Mouse (Mus musculus): ENCODE measurements around the gene Ncor2.
"Not testable (repeated sequence)": the region's sequence is repeated elsewhere in the genome, so short reads cannot be mapped to it uniquely, and the experiment has no call there.

Gene Ncor2

GRCm38 (mm10) chr5:125179007-125179734 is at the start of gene Ncor2:
Gene Ncor2 (minus strand): TSS chr5:125179219.
- peak; percentile 75 to 82 for DNase-seq (ENCODE audit: low spot score in 2 of 2)

- no peak for DNase-seq (ENCODE audit: low spot score in 2 of 2)
These were observed 48.7 kb upstream of the Ncor2 start for GRCm38 (mm10) chr5:125227699-125228098.

GRCm38 (mm10) chr5:125226229-125226634 is 47.2 kb upstream of the Ncor2 start:
- peak; percentile 83 to 86 for DNase-seq (ENCODE audit: low spot score in 2 of 2)

- no peak for DNase-seq (ENCODE audit: low spot score in 2 of 2)
These were observed 45.9 kb upstream of the Ncor2 start for GRCm38 (mm10) chr5:125224925-125225324.

GRCm38 (mm10) chr5:125223961-125224360 is 44.9 kb upstream of the Ncor2 start:
- no peak for DNase-seq (ENCODE audit: low spot score in 2 of 2)

GRCm38 (mm10) chr5:125222706-125223105 is 43.7 kb upstream of the Ncor2 start:
- DNase-seq (ENCODE audit: low spot score in 2 of 2): peak in 1 of 2 experiments; percentile 70

- peak in 1 of 2 experiments; percentile 72 for DNase-seq (ENCODE audit: low spot score in 2 of 2)
These were observed 42.8 kb upstream of the Ncor2 start for GRCm38 (mm10) chr5:125221868-125222267.

- no peak for DNase-seq (ENCODE audit: low spot score in 2 of 2)
These were observed 38.6 kb upstream of the Ncor2 start for GRCm38 (mm10) chr5:125217426-125218170.

GRCm38 (mm10) chr5:125215930-125216459 is 37.0 kb upstream of the Ncor2 start:
- peak; percentile 93 to 95 for DNase-seq (ENCODE audit: low spot score in 2 of 2)

- DNase-seq (ENCODE audit: low spot score in 2 of 2): no peak
These were observed 36.4 kb upstream of the Ncor2 start for GRCm38 (mm10) chr5:125215346-125215929.

GRCm38 (mm10) chr5:125214064-125214463 is 35.0 kb upstream of the Ncor2 start:
- no peak for DNase-seq (ENCODE audit: low spot score in 2 of 2)

- not testable (repeated sequence) for DNase-seq (ENCODE audit: low spot score in 2 of 2)
These were observed 25.9 kb upstream of the Ncor2 start for GRCm38 (mm10) chr5:125204910-125205309.

GRCm38 (mm10) chr5:125204199-125204815 is 25.3 kb upstream of the Ncor2 start:
- DNase-seq (ENCODE audit: low spot score in 2 of 2): no peak

- peak; percentile 43 to 50 for DNase-seq (ENCODE audit: low spot score in 2 of 2)
These were observed 24.7 kb upstream of the Ncor2 start for GRCm38 (mm10) chr5:125203759-125204158.

GRCm38 (mm10) chr5:125203099-125203498 is 24.1 kb upstream of the Ncor2 start:
- DNase-seq (ENCODE audit: low spot score in 2 of 2): peak; percentile 66 to 74

- no peak for DNase-seq (ENCODE audit: low spot score in 2 of 2)
These were observed 23.1 kb upstream of the Ncor2 start for GRCm38 (mm10) chr5:125202100-125202499.

- DNase-seq (ENCODE audit: low spot score in 2 of 2): no peak
These were observed 20.1 kb upstream of the Ncor2 start for GRCm38 (mm10) chr5:125199086-125199485.

GRCm38 (mm10) chr5:125197325-125197724 is 18.3 kb upstream of the Ncor2 start:
- DNase-seq (ENCODE audit: low spot score in 2 of 2): not testable (repeated sequence)

GRCm38 (mm10) chr5:125196054-125196453 is 17.0 kb upstream of the Ncor2 start:
- no peak for DNase-seq (ENCODE audit: low spot score in 2 of 2)

- DNase-seq (ENCODE audit: low spot score in 2 of 2): no peak
These were observed 16.1 kb upstream of the Ncor2 start for GRCm38 (mm10) chr5:125195142-125195541.

GRCm38 (mm10) chr5:125193478-125194439 is 14.7 kb upstream of the Ncor2 start:
- DNase-seq (ENCODE audit: low spot score in 2 of 2): peak; percentile 73 to 78
